Mouse (Mus musculus) limb, embryonic 15.5 days (tissue): Measurements from ENCODE around the gene Plcxd2. TPM values are rescaled to one million over a fixed set of nuclear protein-coding genes. Genes with fewer than 3 reads are reported as not detected.
A peak's percentile ranks its signal among the peaks of the same experiment; 100 is the strongest.

ENCODE experiments used
- ATAC-seq: fragments of 200-750 bp; cut with Nextera tagmentation; 2 replicates; pipeline ENCODE4 v1.8.0; 2017; ENCODE audit warnings: low read depth, moderate TSS enrichment; ENCODE audit not compliant: insufficient number of reproducible peaks, low FRiP score, low TSS enrichment
- H3K27ac ChIP-seq: fragments of 300-500 bp; sonication (generic); 2 replicates; pipeline ENCODE4 v1.5.1; 2015; ENCODE audit warnings: moderate library complexity, mild to moderate bottlenecking, inconsistent platforms
- H3K27me3 ChIP-seq: fragments of 300-500 bp; sonication (generic); 2 replicates; pipeline ENCODE4 v1.6.1; 2015; ENCODE audit warnings: inconsistent platforms
- H3K36me3 ChIP-seq: fragments of 300-500 bp; sonication (generic); 2 replicates; pipeline ENCODE4 v1.6.1; 2015; ENCODE audit warnings: inconsistent platforms
- H3K4me1 ChIP-seq: fragments of 300-500 bp; sonication (generic); 2 replicates; pipeline ENCODE4 v1.6.1; 2015; ENCODE audit warnings: inconsistent platforms
- H3K4me2 ChIP-seq: fragments of 300-500 bp; sonication (generic); 2 replicates; pipeline ENCODE4 v1.6.1; 2015; ENCODE audit warnings: mild to moderate bottlenecking, inconsistent platforms
- H3K4me3 ChIP-seq: fragments of 300-500 bp; sonication (generic); 2 replicates; pipeline ENCODE4 v1.5.1; 2015; ENCODE audit warnings: mild to moderate bottlenecking, inconsistent platforms
- H3K9ac ChIP-seq: fragments of 300-500 bp; sonication (generic); 2 replicates; pipeline ENCODE4 v1.6.1; 2015; ENCODE audit warnings: inconsistent platforms
- H3K9me3 ChIP-seq: fragments of 300-500 bp; sonication (generic); 2 replicates; pipeline ENCODE4 v1.6.1; 2016; ENCODE audit warnings: inconsistent platforms
- WGBS: fragments of 180-500 bp; shearing (Covaris S2); methylation state at CpG from one replicate; pipeline ENCODE4 v1.1.7; 2015; 5-methylcytosine and 5-hydroxymethylcytosine counted together
- polyA plus RNA-seq: library from polyadenylated mRNA; unstranded; fragments of >200 nt; fragmentation: Nextera tagmentation; extraction: Ambion mirVana; gene quantifications from 2 replicates; pipeline ENCODE4 v1.2.1, GENCODE M21; 2015

The Plcxd2 gene
- polyA plus RNA-seq: 2.2 and 2.8 TPM in 2 replicates

GRCm38 (mm10) chr16:46010153-46010905, at the start of gene Plcxd2:
Gene Plcxd2 (minus strand): TSS chr16:46010218.
- under 1% methylated on average over 39 of the region's 39 CpGs for whole genome bisulfite sequencing

GRCm38 (mm10) chr16:46046906-46047305, 36.9 kb upstream of the Plcxd2 start:
- no peak for ATAC-seq
- WGBS: 78% methylated on average over 2 of the region's 2 CpGs
- H3K4me3 ChIP-seq: no peak overlapping the region
- no peaks in the 10 kb centered on the region for H3K36me3 ChIP-seq
- no peaks in the 10 kb centered on the region for H3K27me3 ChIP-seq
- no peak overlapping the region for H3K4me2 ChIP-seq
- H3K4me1 ChIP-seq: no peaks in the 10 kb centered on the region
- no peak overlapping the region for H3K27ac ChIP-seq
- H3K9ac ChIP-seq: no peak overlapping the region
- H3K9me3 ChIP-seq: no peaks in the 10 kb centered on the region

More at GRCm38 (mm10) chr16:46010153-46010905, at the start of gene Plcxd2:
- Histone ChIP-seq H3K27ac (peak within 1 kb of the TSS; percentile 77), H3K9me3 (no peaks in the 10 kb centered on the region), H3K36me3 (no peaks in the 10 kb centered on the region), H3K27me3 (no peaks in the 10 kb centered on the region), H3K4me3 (peak within 1 kb of the TSS; percentile 70), H3K9ac (peak within 1 kb of the TSS; percentile 48), H3K4me2 (peak within 1 kb of the TSS; percentile 93), H3K4me1 (peaks cover 18% of the 10 kb centered on the region)
- peak; percentile 99 for ATAC-seq

GRCm38 (mm10) chr16:46036261-46036660, 26.2 kb upstream of the Plcxd2 start:
- 37% methylated on average over 2 of the region's 2 CpGs for WGBS
- H3K4me2 ChIP-seq: no peak overlapping the region
- no peaks in the 10 kb centered on the region for H3K36me3 ChIP-seq
- ATAC-seq: no peak
- no peak overlapping the region for H3K9ac ChIP-seq
- H3K4me1 ChIP-seq: no peaks in the 10 kb centered on the region
- H3K4me3 ChIP-seq: no peak overlapping the region
- H3K9me3 ChIP-seq: no peaks in the 10 kb centered on the region
- H3K27ac ChIP-seq: no peak overlapping the region
- no peaks in the 10 kb centered on the region for H3K27me3 ChIP-seq

GRCm38 (mm10) chr16:46033896-46034295, 23.9 kb upstream of the Plcxd2 start:
- ATAC-seq: no peak
- Histone ChIP-seq H3K4me1 (no peaks in the 10 kb centered on the region), H3K9ac (no peak overlapping the region), H3K27me3 (no peaks in the 10 kb centered on the region), H3K4me3 (no peak overlapping the region), H3K36me3 (no peaks in the 10 kb centered on the region), H3K4me2 (no peak overlapping the region), H3K9me3 (no peaks in the 10 kb centered on the region), H3K27ac (no peak overlapping the region)
- WGBS: 72% methylated on average over 9 of the region's 9 CpGs

GRCm38 (mm10) chr16:46022958-46023491, 13.0 kb upstream of the Plcxd2 start:
- no peak overlapping the region for H3K9ac ChIP-seq
- H3K27me3 ChIP-seq: no peaks in the 10 kb centered on the region
- H3K27ac ChIP-seq: no peak overlapping the region
- no peaks in the 10 kb centered on the region for H3K9me3 ChIP-seq
- no peak for ATAC-seq
- WGBS: 69% methylated on average over 5 of the region's 5 CpGs
- no peak overlapping the region for H3K4me2 ChIP-seq
- H3K4me3 ChIP-seq: no peak overlapping the region
- H3K36me3 ChIP-seq: no peaks in the 10 kb centered on the region
- H3K4me1 ChIP-seq: peaks cover 11% of the 10 kb centered on the region; the same call in 1 of the 2 replicates

GRCm38 (mm10) chr16:46022189-46022928, 12.3 kb upstream of the Plcxd2 start:
- H3K27me3 ChIP-seq: no peaks in the 10 kb centered on the region
- no peak overlapping the region for H3K27ac ChIP-seq
- no peak overlapping the region for H3K4me3 ChIP-seq
- no peak overlapping the region for H3K4me2 ChIP-seq
- WGBS: 41% methylated on average over 5 of the region's 5 CpGs
- H3K4me1 ChIP-seq: peaks cover 11% of the 10 kb centered on the region; the same call in 1 of the 2 replicates
- no peak overlapping the region for H3K9ac ChIP-seq
- H3K9me3 ChIP-seq: no peaks in the 10 kb centered on the region
- no peak for ATAC-seq
- H3K36me3 ChIP-seq: no peaks in the 10 kb centered on the region

- Histone ChIP-seq H3K9me3 (no peaks in the 10 kb centered on the region), H3K9ac (no peak overlapping the region), H3K4me3 (no peak overlapping the region), H3K36me3 (no peaks in the 10 kb centered on the region), H3K4me2 (no peak overlapping the region), H3K27me3 (no peaks in the 10 kb centered on the region), H3K4me1 (peaks cover 11% of the 10 kb centered on the region; the same call in 1 of the 2 replicates), H3K27ac (no peak overlapping the region)
- no peak for ATAC-seq
- WGBS: 60% methylated on average over 2 of the region's 2 CpGs
Observed at GRCm38 (mm10) chr16:46021302-46021701, 11.3 kb upstream of the Plcxd2 start.

- H3K9ac ChIP-seq: no peak overlapping the region
- ATAC-seq: no peak
- no peaks in the 10 kb centered on the region for H3K27me3 ChIP-seq
- H3K4me3 ChIP-seq: no peak overlapping the region
- 64% methylated on average over 2 of the region's 2 CpGs for WGBS
- H3K36me3 ChIP-seq: no peaks in the 10 kb centered on the region
- no peaks in the 10 kb centered on the region for H3K9me3 ChIP-seq
- no peak overlapping the region for H3K4me2 ChIP-seq
- H3K27ac ChIP-seq: no peak overlapping the region
- H3K4me1 ChIP-seq: peaks cover 11% of the 10 kb centered on the region; the same call in 1 of the 2 replicates
Observed at GRCm38 (mm10) chr16:46020396-46020795, 10.4 kb upstream of the Plcxd2 start.

- H3K4me2 ChIP-seq: no peak overlapping the region
- H3K27ac ChIP-seq: no peak overlapping the region
- no peaks in the 10 kb centered on the region for H3K9me3 ChIP-seq
- peaks cover 11% of the 10 kb centered on the region; the same call in 1 of the 2 replicates for H3K4me1 ChIP-seq
- no peak overlapping the region for H3K9ac ChIP-seq
- 87% methylated on average over 4 of the region's 4 CpGs for WGBS
- H3K36me3 ChIP-seq: no peaks in the 10 kb centered on the region
- no peak for ATAC-seq
- H3K27me3 ChIP-seq: no peaks in the 10 kb centered on the region
- H3K4me3 ChIP-seq: no peak overlapping the region
Observed at GRCm38 (mm10) chr16:46019799-46020198, 9.8 kb upstream of the Plcxd2 start.

- Histone ChIP-seq H3K36me3 (no peaks in the 10 kb centered on the region), H3K4me3 (no peak overlapping the region), H3K9ac (no peak overlapping the region), H3K27me3 (no peaks in the 10 kb centered on the region), H3K4me1 (peaks cover 11% of the 10 kb centered on the region; the same call in 1 of the 2 replicates), H3K9me3 (no peaks in the 10 kb centered on the region), H3K27ac (no peak overlapping the region), H3K4me2 (no peak overlapping the region)
- WGBS: 62% methylated on average over 1 of the region's 1 CpGs
- ATAC-seq: no peak
Observed at GRCm38 (mm10) chr16:46019359-46019758, 9.3 kb upstream of the Plcxd2 start.

- Histone ChIP-seq H3K4me1 (peaks cover 18% of the 10 kb centered on the region), H3K4me3 (no peak overlapping the region), H3K9ac (no peak overlapping the region), H3K4me2 (no peak overlapping the region), H3K27me3 (no peaks in the 10 kb centered on the region), H3K36me3 (no peaks in the 10 kb centered on the region), H3K27ac (no peak overlapping the region), H3K9me3 (no peaks in the 10 kb centered on the region)
- no peak for ATAC-seq
- 18% methylated on average over 1 of the region's 1 CpGs for WGBS
Observed at GRCm38 (mm10) chr16:46011696-46012095, 1.7 kb upstream of the Plcxd2 start.

- 4% methylated on average over 5 of the region's 5 CpGs for WGBS
- H3K9me3 ChIP-seq: no peaks in the 10 kb centered on the region
Observed at GRCm38 (mm10) chr16:46010906-46011220, 845 bp upstream of the Plcxd2 start.

More at GRCm38 (mm10) chr16:46010906-46011220, 845 bp upstream of the Plcxd2 start:
- peak overlapping the region; percentile 77 for H3K27ac ChIP-seq
- no peaks in the 10 kb centered on the region for H3K36me3 ChIP-seq
- H3K4me3 ChIP-seq: peak overlapping the region; percentile 70
- no peaks in the 10 kb centered on the region for H3K27me3 ChIP-seq
- peak overlapping the region; percentile 44 for H3K9ac ChIP-seq
- no peak for ATAC-seq
- peak overlapping the region; percentile 93 for H3K4me2 ChIP-seq
- peaks cover 18% of the 10 kb centered on the region for H3K4me1 ChIP-seq
